Mouse (Mus musculus): ENCODE results near the gene Lrrtm3.

- TF ChIP-seq CTCF (conservative IDR thresholded peaks at IDR 0.05 in 1 of 2, IDR thresholded peaks at IDR 0.05 in 1 of 2; ENCODE audit: low read depth in 2 of 2, low read length in 2 of 2), result no peak
- no peak for TF ChIP-seq ZKSCAN1 (IDR thresholded peaks at IDR 0.05; ENCODE audit: borderline replicate concordance, low read depth, low read length)
- TF ChIP-seq HCFC1 (IDR thresholded peaks at IDR 0.05; ENCODE audit: low read depth, low read length), result no peak
- TF ChIP-seq E2F4 (IDR thresholded peaks at IDR 0.05; ENCODE audit: insufficient replicate concordance, low read depth, low read length), result no peak
- no peak for TF ChIP-seq JUND (conservative IDR thresholded peaks at IDR 0.05; ENCODE audit: low read depth, low read length)
- no peak for TF ChIP-seq MAFK (IDR thresholded peaks at IDR 0.05; ENCODE audit: insufficient replicate concordance, low read length)
- TF ChIP-seq POLR2AphosphoS2 (IDR thresholded peaks at IDR 0.05; ENCODE audit: low read depth, low read length), result no peak
Observed at GRCm38 (mm10) chr10:63947266-63947665, 142.8 kb downstream of the Lrrtm3 start.
